Mouse (Mus musculus) liver, adult 2 months (tissue): ENCODE measurements around the gene Pet2. TPM values are rescaled to one million over a fixed set of nuclear protein-coding genes. Genes with fewer than 3 reads are reported as not detected.

ENCODE experiments used
- DNase-seq: peaks from one replicate; pipeline ENCODE4 v3.0.0-alpha.2; 2011; ENCODE audit warnings: low read depth, low spot score; ENCODE audit errors: extremely low read depth
- H3K27ac ChIP-seq: fragments of 200-500 bp; replicated peaks from 2 replicates; pipeline ENCODE4 v1.5.1; 2012; ENCODE audit warnings: low read depth, mild to moderate bottlenecking, control low read depth, inconsistent platforms, low read length; ENCODE audit not compliant: insufficient read depth
- H3K27me3 ChIP-seq: fragments of 200-500 bp; 2 replicates; pipeline ENCODE4 v1.6.1; 2012; ENCODE audit warnings: mild to moderate bottlenecking, moderate library complexity, low read length, inconsistent platforms; ENCODE audit not compliant: control insufficient read depth, insufficient read depth
- H3K36me3 ChIP-seq: fragments of 200-500 bp; 2 replicates; pipeline ENCODE4 v1.6.1; 2012; ENCODE audit warnings: low read length, inconsistent platforms; ENCODE audit not compliant: control insufficient read depth, insufficient read depth
- H3K4me1 ChIP-seq: fragments of 200-500 bp; 2 replicates; pipeline ENCODE4 v1.6.1; 2011; ENCODE audit warnings: low read length; ENCODE audit not compliant: control insufficient read depth, insufficient read depth
- H3K4me3 ChIP-seq: fragments of 200-500 bp; 2 replicates; pipeline ENCODE4 v1.5.1; 2011; ENCODE audit warnings: low read depth, mild to moderate bottlenecking, control low read depth, low read length, moderate library complexity; ENCODE audit not compliant: insufficient read depth
- H3K79me2 ChIP-seq: fragments of 200-500 bp; 2 replicates; pipeline ENCODE4 v1.6.1; 2012; ENCODE audit warnings: inconsistent platforms, mild to moderate bottlenecking, low read length, moderate library complexity; ENCODE audit not compliant: control insufficient read depth, insufficient read depth
- H3K9ac ChIP-seq: fragments of 200-500 bp; 2 replicates; pipeline ENCODE4 v1.6.1; 2012; ENCODE audit warnings: low read depth, mild to moderate bottlenecking, control low read depth, inconsistent platforms, low read length
- CTCF ChIP-seq: fragments of 200-500 bp; IDR thresholded peaks from 2 replicates; pipeline ENCODE4 v1.5.1; 2011; ENCODE audit warnings: low read depth, low read length, control low read depth
- POLR2A ChIP-seq: fragments of 200-500 bp; IDR thresholded peaks from 2 replicates; pipeline ENCODE4 v1.6.1; 2011; ENCODE audit warnings: low read length, control low read depth; ENCODE audit not compliant: insufficient read depth; ENCODE audit errors: extremely low read depth
- WGBS: fragments of 180-500 bp; shearing (Covaris S2); methylation state at CpG from one replicate; pipeline ENCODE4 v1.1.7; 2018; 5-methylcytosine and 5-hydroxymethylcytosine counted together
- polyA plus RNA-seq: library from polyadenylated mRNA; depleted of rRNA; stranded (reverse); fragments of >200 nt; gene quantifications from 2 replicates; pipeline ENCODE4 v1.2.3, GENCODE M21; 2012; rRNA removed
- total RNA-seq: library from RNA; depleted of rRNA; stranded (reverse); fragments of >200 nt; gene quantifications from 2 replicates; pipeline ENCODE4 v1.2.3, GENCODE M21; 2014; rRNA removed

Gene Pet2
- total RNA-seq (not detected in 2 replicates), polyA plus RNA-seq (not detected in 2 replicates)

DNA sequence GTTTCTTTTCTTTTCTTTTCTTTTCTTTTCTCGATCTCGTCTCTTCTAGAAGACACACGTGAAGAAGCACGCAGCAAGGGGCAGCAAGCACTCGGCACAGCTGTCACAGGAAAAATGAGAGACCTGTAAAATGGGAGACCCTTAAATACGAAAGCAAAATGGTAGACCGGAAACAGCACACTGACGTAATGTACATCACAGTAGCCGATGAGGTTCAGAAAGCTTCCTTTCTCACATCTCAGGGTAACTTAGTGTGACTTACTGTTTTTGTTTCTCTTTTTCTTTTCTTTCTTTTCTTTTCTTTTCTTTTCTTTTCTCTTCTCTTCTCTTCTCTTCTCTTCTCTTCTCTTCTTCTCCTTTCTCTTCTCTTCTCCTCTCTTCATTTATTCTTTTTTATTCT, at the start of gene Pet2:
Gene Pet2 (minus strand): TSS at position 101 of the 400 bp plus-strand sequence.
- DNase-seq = no peak
- Histone ChIP-seq H3K4me3 (no peak within 1 kb of the TSS), H3K36me3 (no peaks in the 10 kb centered on the region), H3K4me1 (no peaks in the 10 kb centered on the region), H3K9ac (no peak within 1 kb of the TSS), H3K27me3 (no peaks in the 10 kb centered on the region), H3K27ac (no peak within 1 kb of the TSS), H3K79me2 (no peaks in the 10 kb centered on the region)
- WGBS = 88% methylated on average over 9 of the region's 9 CpGs
- no peak for TF ChIP-seq POLR2A
- no peak for TF ChIP-seq CTCF
